Mouse (Mus musculus) neural tube, embryonic 12.5 days (tissue): ENCODE results near the gene Slit3. TPM values are rescaled to one million over a fixed set of nuclear protein-coding genes. Genes with fewer than 3 reads are reported as not detected.

Experiments
- ATAC-seq: fragments of 200-750 bp; cut with Nextera tagmentation; 2 replicates; pipeline ENCODE4 v1.8.0; 2017; ENCODE audit warnings: low read depth, mild to moderate bottlenecking, moderate TSS enrichment, moderate library complexity; ENCODE audit not compliant: low FRiP score
- H3K27ac ChIP-seq: fragments of 300-500 bp; sonication (generic); 2 replicates; pipeline ENCODE4 v1.5.1; 2016
- H3K27me3 ChIP-seq: fragments of 300-500 bp; sonication (generic); replicated peaks from 2 replicates; pipeline ENCODE4 v1.6.1; 2016; ENCODE audit warnings: mild to moderate bottlenecking
- H3K36me3 ChIP-seq: fragments of 300-500 bp; sonication (generic); 2 replicates; pipeline ENCODE4 v1.6.1; 2016; ENCODE audit warnings: mild to moderate bottlenecking
- H3K4me1 ChIP-seq: fragments of 300-500 bp; sonication (generic); 2 replicates; pipeline ENCODE4 v1.6.1; 2016
- H3K4me2 ChIP-seq: fragments of 300-500 bp; sonication (generic); replicated peaks from 2 replicates; pipeline ENCODE4 v1.6.1; 2016; ENCODE audit warnings: mild to moderate bottlenecking
- H3K4me3 ChIP-seq: fragments of 300-500 bp; sonication (generic); 2 replicates; pipeline ENCODE4 v1.5.1; 2016
- H3K9ac ChIP-seq: fragments of 300-500 bp; sonication (generic); 2 replicates; pipeline ENCODE4 v1.6.1; 2016; ENCODE audit warnings: mild to moderate bottlenecking
- H3K9me3 ChIP-seq: fragments of 300-500 bp; sonication (generic); 2 replicates; pipeline ENCODE4 v1.6.1; 2016; ENCODE audit warnings: mild to moderate bottlenecking
- WGBS: fragments of 180-500 bp; shearing (Covaris S2); methylation state at CpG from one replicate; pipeline ENCODE4 v1.1.7; 2016; 5-methylcytosine and 5-hydroxymethylcytosine counted together
- polyA plus RNA-seq: library from polyadenylated mRNA; unstranded; fragments of >200 nt; fragmentation: Nextera tagmentation; extraction: Ambion mirVana; gene quantifications from 2 replicates; pipeline ENCODE4 v1.2.1, GENCODE M21; 2016

The Slit3 gene
- polyA plus RNA-seq, 1 experiment from 2014 or later = 65.0 TPM

GRCm38 (mm10) chr11:35320518-35320917, 199.5 kb downstream of the Slit3 start:
- no peaks in the 10 kb centered on the region for H3K27me3 ChIP-seq
- no peaks in the 10 kb centered on the region for H3K9me3 ChIP-seq
- H3K4me3 ChIP-seq = no peak overlapping the region
- WGBS = 89% methylated on average over 3 of the region's 3 CpGs
- H3K27ac ChIP-seq = no peak overlapping the region
- no peaks in the 10 kb centered on the region for H3K36me3 ChIP-seq
- H3K4me2 ChIP-seq = no peak overlapping the region
- H3K9ac ChIP-seq = no peak overlapping the region
- no peak for ATAC-seq
- no peaks in the 10 kb centered on the region for H3K4me1 ChIP-seq

GRCm38 (mm10) chr11:35324397-35324796, 203.4 kb downstream of the Slit3 start:
- no peaks in the 10 kb centered on the region for H3K9me3 ChIP-seq
- no peak for ATAC-seq
- H3K4me3 ChIP-seq = no peak overlapping the region
- no peak overlapping the region for H3K4me2 ChIP-seq
- peaks cover 6% of the 10 kb centered on the region; the same call in 1 of the 2 replicates for H3K4me1 ChIP-seq
- H3K36me3 ChIP-seq = no peaks in the 10 kb centered on the region
- H3K27me3 ChIP-seq = no peaks in the 10 kb centered on the region; the same call in 1 of the 2 replicates
- no peak overlapping the region for H3K9ac ChIP-seq
- H3K27ac ChIP-seq = no peak overlapping the region
- WGBS = 38% methylated on average over 5 of the region's 5 CpGs

GRCm38 (mm10) chr11:35325131-35325995, 204.3 kb downstream of the Slit3 start:
- Histone ChIP-seq H3K9ac (no peak overlapping the region), H3K4me2 (no peak overlapping the region), H3K27me3 (no peaks in the 10 kb centered on the region; the same call in 1 of the 2 replicates), H3K9me3 (no peaks in the 10 kb centered on the region), H3K4me3 (no peak overlapping the region), H3K36me3 (no peaks in the 10 kb centered on the region), H3K4me1 (peaks cover 6% of the 10 kb centered on the region; the same call in 1 of the 2 replicates), H3K27ac (no peak overlapping the region)
- ATAC-seq = no peak
- 23% methylated on average over 10 of the region's 10 CpGs for WGBS

GRCm38 (mm10) chr11:35326346-35326745, 205.3 kb downstream of the Slit3 start:
- Histone ChIP-seq H3K36me3 (no peaks in the 10 kb centered on the region), H3K27me3 (no peaks in the 10 kb centered on the region; the same call in 1 of the 2 replicates), H3K27ac (no peak overlapping the region), H3K9me3 (no peaks in the 10 kb centered on the region), H3K9ac (no peak overlapping the region), H3K4me1 (peaks cover 6% of the 10 kb centered on the region; the same call in 1 of the 2 replicates), H3K4me3 (no peak overlapping the region), H3K4me2 (no peak overlapping the region)
- peak; percentile 21; the same call in 1 of the 2 replicates for ATAC-seq
- WGBS = 6% methylated on average over 3 of the region's 3 CpGs

- 75% methylated on average over 1 of the region's 1 CpGs for whole genome bisulfite sequencing
- Histone ChIP-seq H3K4me3 (no peak overlapping the region), H3K36me3 (no peaks in the 10 kb centered on the region), H3K27me3 (no peaks in the 10 kb centered on the region; the same call in 1 of the 2 replicates), H3K4me1 (peaks cover 6% of the 10 kb centered on the region; the same call in 1 of the 2 replicates), H3K27ac (no peak overlapping the region), H3K9ac (no peak overlapping the region), H3K9me3 (no peaks in the 10 kb centered on the region), H3K4me2 (no peak overlapping the region)
- no peak for ATAC-seq
Observed at GRCm38 (mm10) chr11:35327899-35328298, 206.9 kb downstream of the Slit3 start.

GRCm38 (mm10) chr11:35331476-35331875, 210.5 kb downstream of the Slit3 start:
- ATAC-seq = no peak

GRCm38 (mm10) chr11:35336558-35336957, 215.5 kb downstream of the Slit3 start:
- WGBS = 81% methylated on average over 8 of the region's 8 CpGs
- Histone ChIP-seq H3K4me3 (no peak overlapping the region), H3K9me3 (no peaks in the 10 kb centered on the region), H3K4me2 (no peak overlapping the region), H3K27me3 (no peaks in the 10 kb centered on the region), H3K4me1 (peaks cover 4% of the 10 kb centered on the region; the same call in 1 of the 2 replicates), H3K36me3 (no peaks in the 10 kb centered on the region), H3K27ac (no peak overlapping the region), H3K9ac (no peak overlapping the region)
- no peak for ATAC-seq

More at GRCm38 (mm10) chr11:35331476-35331875, 210.5 kb downstream of the Slit3 start:
- Histone ChIP-seq H3K9me3 (no peaks in the 10 kb centered on the region), H3K4me1 (peaks cover 1% of the 10 kb centered on the region; the same call in 1 of the 2 replicates), H3K4me2 (no peak overlapping the region), H3K9ac (no peak overlapping the region), H3K36me3 (no peaks in the 10 kb centered on the region), H3K27me3 (no peaks in the 10 kb centered on the region; the same call in 1 of the 2 replicates), H3K27ac (no peak overlapping the region), H3K4me3 (no peak overlapping the region)
- WGBS = 87% methylated on average over 3 of the region's 3 CpGs

GRCm38 (mm10) chr11:35337493-35337892, 216.5 kb downstream of the Slit3 start:
- Histone ChIP-seq H3K9ac (no peak overlapping the region), H3K36me3 (no peaks in the 10 kb centered on the region), H3K9me3 (no peaks in the 10 kb centered on the region), H3K4me1 (peaks cover 4% of the 10 kb centered on the region; the same call in 1 of the 2 replicates), H3K4me3 (no peak overlapping the region), H3K4me2 (no peak overlapping the region), H3K27me3 (no peaks in the 10 kb centered on the region), H3K27ac (no peak overlapping the region)
- no peak for ATAC-seq
- 60% methylated on average over 8 of the region's 8 CpGs for WGBS

GRCm38 (mm10) chr11:35337927-35338819, 217.1 kb downstream of the Slit3 start:
- 57% methylated on average over 19 of the region's 19 CpGs for WGBS
- Histone ChIP-seq H3K27ac (no peak overlapping the region), H3K4me3 (no peak overlapping the region), H3K9ac (no peak overlapping the region), H3K4me2 (no peak overlapping the region), H3K36me3 (no peaks in the 10 kb centered on the region), H3K9me3 (no peaks in the 10 kb centered on the region), H3K27me3 (no peaks in the 10 kb centered on the region), H3K4me1 (peaks cover 4% of the 10 kb centered on the region; the same call in 1 of the 2 replicates)
- ATAC-seq = no peak

- H3K9me3 ChIP-seq = no peaks in the 10 kb centered on the region
- H3K4me1 ChIP-seq = peaks cover 4% of the 10 kb centered on the region; the same call in 1 of the 2 replicates
- no peak overlapping the region for H3K9ac ChIP-seq
- no peaks in the 10 kb centered on the region for H3K36me3 ChIP-seq
- no peak overlapping the region for H3K4me2 ChIP-seq
- H3K27ac ChIP-seq = no peak overlapping the region
- 76% methylated on average over 6 of the region's 6 CpGs for WGBS
- H3K4me3 ChIP-seq = no peak overlapping the region
- no peak for ATAC-seq
- no peaks in the 10 kb centered on the region for H3K27me3 ChIP-seq
Observed at GRCm38 (mm10) chr11:35340752-35341151, 219.7 kb downstream of the Slit3 start.

- Histone ChIP-seq H3K9ac (no peak overlapping the region), H3K4me3 (no peak overlapping the region), H3K36me3 (no peaks in the 10 kb centered on the region), H3K9me3 (no peaks in the 10 kb centered on the region), H3K27me3 (no peaks in the 10 kb centered on the region), H3K4me1 (peaks cover 2% of the 10 kb centered on the region; the same call in 1 of the 2 replicates), H3K4me2 (no peak overlapping the region), H3K27ac (no peak overlapping the region)
- ATAC-seq = no peak
- WGBS = 51% methylated on average over 5 of the region's 5 CpGs
Observed at GRCm38 (mm10) chr11:35342486-35342885, 221.5 kb downstream of the Slit3 start.
